Mouse (Mus musculus): Measurements from ENCODE around the gene Fbxl8. TPM values are rescaled to one million over a fixed set of nuclear protein-coding genes. Genes with fewer than 3 reads are reported as not detected.
A peak's percentile ranks its signal among the peaks of the same experiment; 100 is the strongest.
"Not testable (repeated sequence)": the region's sequence is repeated elsewhere in the genome, so short reads cannot be mapped to it uniquely, and the experiment has no call there.

Gene Fbxl8
- polyA plus RNA-seq, 1 experiment from 2014 or later = 3.2 TPM

DNA sequence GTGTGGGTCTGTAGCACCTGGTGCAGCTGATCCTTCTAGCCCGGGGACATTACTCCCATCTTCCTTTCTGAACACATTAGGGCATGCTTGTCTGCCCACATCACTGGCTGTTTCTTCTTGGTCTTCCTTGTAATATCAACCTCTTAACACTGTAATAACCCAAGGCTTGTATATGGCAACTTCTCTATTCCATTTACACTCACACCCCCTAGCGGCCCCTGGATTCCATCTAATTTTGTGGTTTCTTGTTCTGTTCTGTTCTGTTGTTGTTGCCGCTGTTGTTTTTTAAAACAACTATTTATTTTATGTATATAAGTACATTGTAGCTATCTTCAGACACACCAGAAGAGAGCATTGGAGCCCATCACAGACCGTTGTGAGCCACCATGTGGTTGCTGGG, 22.5 kb downstream of the Fbxl8 start:
- H3K4me3 ChIP-seq = no peak overlapping the region
- WGBS = 87% methylated on average over 4 of the region's 4 CpGs
- H3K9ac ChIP-seq = no peak overlapping the region
- peaks cover 44% of the 10 kb centered on the region for H3K27me3 ChIP-seq (replicated peaks)
- no peak overlapping the region for H3K27ac ChIP-seq (replicated peaks)
- H3K4me1 ChIP-seq = peaks cover 30% of the 10 kb centered on the region
- no peak overlapping the region for H3K4me2 ChIP-seq
- H3K9me3 ChIP-seq = no peaks in the 10 kb centered on the region
- ATAC-seq (ENCODE audit: extremely low read depth, insufficient number of reproducible peaks, low FRiP score, low TSS enrichment) = no peak
- H3K36me3 ChIP-seq = peaks cover 13% of the 10 kb centered on the region

DNA sequence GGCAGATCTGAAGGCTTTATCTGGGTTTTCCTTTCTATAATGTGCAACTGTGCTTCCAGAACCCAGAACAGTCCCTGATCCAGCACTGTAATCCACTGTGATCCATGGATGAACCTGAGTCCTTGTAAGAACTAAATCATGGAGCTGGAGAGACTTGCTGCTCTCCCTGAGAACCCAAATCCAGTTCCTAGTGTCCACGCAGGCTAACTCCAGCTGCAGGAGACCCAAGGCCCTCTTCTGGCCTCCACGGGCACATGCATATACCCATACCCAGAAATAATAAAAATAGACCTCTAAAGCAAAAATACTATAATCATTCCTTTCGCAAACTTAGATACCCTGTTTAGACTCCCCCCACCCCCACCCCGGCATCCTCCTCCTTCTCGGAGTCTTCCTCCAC, 23.8 kb downstream of the Fbxl8 start:
- peak overlapping the region; percentile 90 for H3K4me2 ChIP-seq
- WGBS = 86% methylated on average over 5 of the region's 5 CpGs
- no peaks in the 10 kb centered on the region for H3K9me3 ChIP-seq
- no peak for ATAC-seq (ENCODE audit: extremely low read depth, insufficient number of reproducible peaks, low FRiP score, low TSS enrichment)
- H3K4me3 ChIP-seq = peak overlapping the region; percentile 59; the same call in 1 of the 2 replicates
- H3K27ac ChIP-seq (replicated peaks) = no peak overlapping the region
- no peak overlapping the region for H3K9ac ChIP-seq
- peaks cover 27% of the 10 kb centered on the region for H3K4me1 ChIP-seq
- H3K27me3 ChIP-seq (replicated peaks) = peaks cover 44% of the 10 kb centered on the region
- peaks cover 4% of the 10 kb centered on the region; the same call in 1 of the 2 replicates for H3K36me3 ChIP-seq

- peaks cover 26% of the 10 kb centered on the region for H3K4me1 ChIP-seq
- H3K27me3 ChIP-seq (replicated peaks) = peaks cover 47% of the 10 kb centered on the region
- peak overlapping the region; percentile 76 for H3K9ac ChIP-seq
- WGBS = 1% methylated on average over 53 of the region's 53 CpGs
- H3K27ac ChIP-seq (replicated peaks) = peak overlapping the region; percentile 72
- H3K4me2 ChIP-seq = peak overlapping the region; percentile 90
- H3K36me3 ChIP-seq = peaks cover 4% of the 10 kb centered on the region; the same call in 1 of the 2 replicates
- peak overlapping the region; percentile 59 for H3K4me3 ChIP-seq
- peak; percentile 81 for ATAC-seq (ENCODE audit: extremely low read depth, insufficient number of reproducible peaks, low FRiP score, low TSS enrichment)
- no peaks in the 10 kb centered on the region for H3K9me3 ChIP-seq
Observed at GRCm38 (mm10) chr8:105288958-105289732, 24.7 kb downstream of the Fbxl8 start.

DNA sequence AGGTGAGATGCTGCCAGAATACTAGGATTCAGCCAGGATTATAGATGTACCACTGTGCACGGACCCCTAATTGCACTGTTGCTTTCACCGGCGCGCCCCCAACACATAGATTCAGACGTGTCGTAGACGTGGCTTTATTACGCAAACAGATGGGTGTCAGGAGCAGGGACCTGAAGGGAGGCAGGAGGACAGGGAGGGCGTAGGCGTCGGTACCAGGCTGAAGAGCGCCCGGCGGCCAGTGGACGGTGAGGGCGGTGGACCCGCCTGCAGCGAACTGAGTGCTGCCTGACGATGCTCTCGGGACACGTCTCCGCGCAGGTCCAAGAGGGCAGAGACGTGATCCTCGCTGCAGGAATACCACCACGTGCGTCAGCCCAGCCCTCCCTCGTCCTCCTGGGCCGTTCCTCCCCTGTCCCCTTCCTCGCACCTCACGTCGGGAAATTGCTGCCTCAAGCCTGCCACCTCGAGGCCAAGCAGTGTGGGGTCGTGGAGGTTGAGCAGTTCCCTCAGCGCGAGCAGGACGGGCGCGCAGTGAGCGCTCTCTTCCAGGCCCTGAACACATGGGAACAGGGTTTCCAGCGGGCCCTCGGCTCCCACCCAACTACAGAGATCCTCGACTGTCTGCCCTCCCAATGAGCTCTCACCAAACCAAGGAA, 25.5 kb downstream of the Fbxl8 start, which contains the start of gene 4931428F04Rik:
Gene 4931428F04Rik, minus strand, starts transcription at position 60 of the 656 bp plus-strand sequence.
- Histone ChIP-seq H3K4me1 (peaks cover 26% of the 10 kb centered on the region), H3K4me3 (peak within 1 kb of the TSS; percentile 59), H3K4me2 (peak within 1 kb of the TSS; percentile 90), H3K9me3 (no peaks in the 10 kb centered on the region), H3K9ac (peak within 1 kb of the TSS; percentile 76), H3K36me3 (peaks cover 4% of the 10 kb centered on the region; the same call in 1 of the 2 replicates), H3K27me3 (replicated peaks) (peaks cover 51% of the 10 kb centered on the region), H3K27ac (replicated peaks) (peak within 1 kb of the TSS; percentile 72)
- 2% methylated on average over 43 of the region's 43 CpGs for WGBS
- peak; percentile 32; the same call in 1 of the 2 replicates for ATAC-seq (ENCODE audit: extremely low read depth, insufficient number of reproducible peaks, low FRiP score, low TSS enrichment)

DNA sequence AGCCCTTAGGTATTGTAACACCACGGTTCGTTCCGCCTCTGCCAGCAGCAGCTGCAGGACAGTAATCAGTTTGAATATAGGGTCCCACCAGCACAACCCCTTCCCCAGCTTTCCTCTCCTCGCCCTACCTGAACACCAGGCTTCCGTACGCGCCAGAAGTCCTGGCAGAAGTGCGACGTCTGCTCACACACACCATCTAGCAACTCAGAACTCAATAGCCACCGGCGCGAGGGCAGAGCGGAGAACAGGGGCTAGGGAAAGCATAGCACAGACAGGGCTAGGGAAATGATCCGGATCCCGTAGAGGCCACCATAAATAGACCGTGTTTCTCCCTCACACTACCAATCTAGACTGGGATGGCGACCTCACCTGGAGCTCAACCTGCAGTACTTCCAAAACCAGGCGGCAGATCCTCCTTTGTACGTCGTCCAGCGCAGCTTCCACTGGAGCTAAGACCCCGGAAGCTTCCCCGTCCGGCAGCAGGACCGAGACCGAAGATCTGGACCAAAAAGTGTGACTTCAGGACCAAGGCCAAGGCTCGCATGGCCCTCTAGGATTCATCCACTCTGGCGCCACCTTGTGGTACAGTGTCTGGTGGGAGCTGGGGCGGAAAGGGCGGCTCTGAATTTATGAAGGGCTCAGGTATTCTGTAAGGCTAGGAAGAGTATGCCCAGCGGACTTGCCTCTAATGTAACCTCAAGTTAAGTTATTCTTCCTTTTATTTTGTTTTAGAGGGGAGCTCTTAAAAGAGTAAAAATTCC, 26.3 kb downstream of the Fbxl8 start:
- no peaks in the 10 kb centered on the region for H3K36me3 ChIP-seq
- WGBS = 8% methylated on average over 31 of the region's 31 CpGs
- H3K4me3 ChIP-seq = peak overlapping the region; percentile 59
- peaks cover 26% of the 10 kb centered on the region for H3K4me1 ChIP-seq
- no peak overlapping the region for H3K27ac ChIP-seq (replicated peaks)
- no peak for ATAC-seq (ENCODE audit: extremely low read depth, insufficient number of reproducible peaks, low FRiP score, low TSS enrichment)
- H3K4me2 ChIP-seq = peak overlapping the region; percentile 90
- H3K27me3 ChIP-seq (replicated peaks) = peaks cover 49% of the 10 kb centered on the region
- no peak overlapping the region for H3K9ac ChIP-seq
- H3K9me3 ChIP-seq = no peaks in the 10 kb centered on the region

DNA sequence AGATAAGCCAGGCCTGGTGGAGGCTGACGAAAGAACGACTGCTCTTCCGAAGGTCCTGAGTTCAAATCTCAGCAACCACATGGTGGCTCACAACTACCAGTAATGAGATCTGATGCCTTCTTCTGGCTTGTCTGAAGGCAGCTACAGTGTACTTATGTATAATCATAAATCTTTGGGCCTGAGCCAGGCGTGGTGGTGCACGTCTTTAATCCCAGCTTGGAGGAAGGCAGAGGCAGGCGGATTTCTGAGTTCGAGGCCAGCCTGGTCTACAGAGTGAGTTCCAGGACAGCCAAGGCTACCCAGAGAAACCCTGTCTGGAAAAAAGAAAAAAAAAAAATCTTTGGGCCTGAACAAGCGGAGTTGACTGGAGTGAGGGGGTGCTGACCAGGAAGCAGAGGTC, 26.9 kb downstream of the Fbxl8 start:
- H3K4me2 ChIP-seq; H3K9me3 ChIP-seq; H3K9ac ChIP-seq; H3K36me3 ChIP-seq; H3K27ac ChIP-seq (replicated peaks); H3K4me3 ChIP-seq; ATAC-seq (ENCODE audit: extremely low read depth, insufficient number of reproducible peaks, low FRiP score, low TSS enrichment): not testable (repeated sequence)
- WGBS = 75% methylated on average over 8 of the region's 8 CpGs
- peaks cover 30% of the 10 kb centered on the region for H3K4me1 ChIP-seq
- peaks cover 46% of the 10 kb centered on the region for H3K27me3 ChIP-seq (replicated peaks)

DNA sequence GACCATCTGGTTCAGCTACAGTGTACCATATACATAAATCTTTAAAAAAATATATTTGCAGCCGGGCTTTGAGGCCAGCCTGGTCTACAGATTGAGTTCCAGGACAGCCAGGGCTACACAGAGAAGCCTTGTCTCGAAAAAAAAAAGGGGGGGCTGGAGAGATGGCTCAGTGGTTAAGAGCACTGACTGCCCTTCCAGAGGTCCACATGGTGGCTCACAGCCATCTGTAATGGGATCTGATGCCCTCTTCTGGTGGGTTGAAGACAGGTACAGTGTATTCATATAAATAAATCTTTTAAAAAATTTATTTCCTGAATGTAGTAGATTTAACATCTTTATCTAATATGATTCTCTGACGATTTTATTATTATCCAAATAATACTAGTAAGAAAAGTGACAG, 27.4 kb downstream of the Fbxl8 start:
- Histone ChIP-seq H3K4me1 (peaks cover 34% of the 10 kb centered on the region), H3K27me3 (replicated peaks) (peaks cover 42% of the 10 kb centered on the region)
- H3K4me3 ChIP-seq; H3K36me3 ChIP-seq; H3K9me3 ChIP-seq; H3K27ac ChIP-seq (replicated peaks); H3K9ac ChIP-seq; H3K4me2 ChIP-seq; ATAC-seq (ENCODE audit: extremely low read depth, insufficient number of reproducible peaks, low FRiP score, low TSS enrichment): not testable (repeated sequence)
- WGBS = 56% methylated on average over 3 of the region's 3 CpGs

- H3K4me2 ChIP-seq = no peak overlapping the region
- no peak overlapping the region for H3K9ac ChIP-seq
- H3K4me3 ChIP-seq = no peak overlapping the region
- 68% methylated on average over 7 of the region's 7 CpGs for WGBS
- H3K27ac ChIP-seq (replicated peaks) = no peak overlapping the region
- no peaks in the 10 kb centered on the region for H3K9me3 ChIP-seq
- peaks cover 39% of the 10 kb centered on the region for H3K4me1 ChIP-seq
- H3K27me3 ChIP-seq (replicated peaks) = peaks cover 42% of the 10 kb centered on the region
- no peak for ATAC-seq (ENCODE audit: extremely low read depth, insufficient number of reproducible peaks, low FRiP score, low TSS enrichment)
- no peaks in the 10 kb centered on the region for H3K36me3 ChIP-seq
Observed at GRCm38 (mm10) chr8:105292471-105292870, 28.0 kb downstream of the Fbxl8 start.

DNA sequence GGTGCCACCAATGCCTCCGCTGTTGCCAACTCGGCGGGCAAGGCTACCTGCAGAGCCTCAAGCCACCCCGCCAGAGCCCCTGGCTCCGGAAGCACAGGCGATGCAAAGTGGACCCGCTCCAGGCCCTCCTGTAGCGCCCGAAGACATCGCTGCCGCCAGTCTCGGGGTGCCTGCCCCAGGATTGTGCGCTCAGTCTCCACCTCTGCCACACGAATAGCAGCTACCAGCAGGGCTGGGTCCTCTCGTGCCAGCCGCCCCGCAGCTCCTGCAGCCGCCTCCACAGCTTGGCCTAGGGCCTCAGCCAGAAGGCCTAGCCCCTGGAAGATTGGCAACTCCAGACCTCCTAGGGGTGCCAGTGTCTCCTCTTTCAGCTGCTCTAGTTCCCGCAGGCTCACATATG, 29.0 kb downstream of the Fbxl8 start:
- peaks cover 39% of the 10 kb centered on the region for H3K4me1 ChIP-seq
- H3K9ac ChIP-seq = no peak overlapping the region
- H3K27ac ChIP-seq (replicated peaks) = no peak overlapping the region
- H3K36me3 ChIP-seq = no peaks in the 10 kb centered on the region
- H3K4me2 ChIP-seq = no peak overlapping the region
- no peaks in the 10 kb centered on the region for H3K9me3 ChIP-seq
- peaks cover 42% of the 10 kb centered on the region for H3K27me3 ChIP-seq (replicated peaks)
- no peak for ATAC-seq (ENCODE audit: extremely low read depth, insufficient number of reproducible peaks, low FRiP score, low TSS enrichment)
- H3K4me3 ChIP-seq = no peak overlapping the region
- WGBS = 60% methylated on average over 19 of the region's 19 CpGs

GRCm38 (mm10) chr8:105294776-105295175, 30.3 kb downstream of the Fbxl8 start:
- Histone ChIP-seq H3K36me3 (peaks cover 12% of the 10 kb centered on the region), H3K27me3 (replicated peaks) (peaks cover 40% of the 10 kb centered on the region), H3K27ac (replicated peaks) (no peak overlapping the region), H3K9ac (peak overlapping the region; percentile 61), H3K4me3 (peak overlapping the region; percentile 40), H3K4me1 (peaks cover 38% of the 10 kb centered on the region), H3K4me2 (peak overlapping the region; percentile 98), H3K9me3 (no peaks in the 10 kb centered on the region)
- no peak for ATAC-seq (ENCODE audit: extremely low read depth, insufficient number of reproducible peaks, low FRiP score, low TSS enrichment)
- 70% methylated on average over 9 of the region's 9 CpGs for WGBS

DNA sequence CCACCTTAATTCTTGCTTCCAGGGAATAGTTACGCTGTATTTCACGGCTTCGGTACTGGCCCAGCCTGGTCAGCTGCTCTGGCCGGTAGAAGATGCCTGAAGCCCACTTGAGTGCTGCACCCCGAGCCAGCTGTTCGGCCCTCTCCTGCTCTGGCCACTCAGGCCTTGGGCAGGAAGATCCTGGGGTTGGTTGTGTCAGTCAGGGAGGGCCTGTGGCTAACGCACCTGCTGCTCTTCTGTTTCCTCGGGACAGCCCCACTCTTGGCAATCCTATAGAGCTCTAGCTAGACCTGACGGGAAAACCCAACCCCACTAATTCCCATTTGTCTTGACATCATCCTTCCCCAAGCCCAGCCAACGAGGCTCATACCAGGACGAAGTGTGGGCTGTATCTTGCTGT, 30.8 kb downstream of the Fbxl8 start:
- Histone ChIP-seq H3K9me3 (no peaks in the 10 kb centered on the region), H3K36me3 (peaks cover 17% of the 10 kb centered on the region), H3K9ac (peak overlapping the region; percentile 61), H3K4me3 (peak overlapping the region; percentile 40), H3K4me1 (peaks cover 37% of the 10 kb centered on the region), H3K27ac (replicated peaks) (peak overlapping the region; percentile 75), H3K4me2 (peak overlapping the region; percentile 98), H3K27me3 (replicated peaks) (peaks cover 35% of the 10 kb centered on the region)
- no peak for ATAC-seq (ENCODE audit: extremely low read depth, insufficient number of reproducible peaks, low FRiP score, low TSS enrichment)
- 45% methylated on average over 11 of the region's 11 CpGs for WGBS

Data from heart, embryonic 13.5 days (tissue).